Mouse (Mus musculus) hindbrain, embryonic 11.5 days (tissue): ENCODE results near the gene Cep85l. TPM values are rescaled to one million over a fixed set of nuclear protein-coding genes. Genes with fewer than 3 reads are reported as not detected.
A peak's percentile ranks its signal among the peaks of the same experiment; 100 is the strongest.

Source experiments
- ATAC-seq: fragments of 200-750 bp; cut with Nextera tagmentation; 2 replicates; pipeline ENCODE4 v1.8.0; 2017; ENCODE audit warnings: mild to moderate bottlenecking, moderate TSS enrichment, moderate library complexity; ENCODE audit not compliant: low FRiP score
- DNase-seq: peaks from one replicate; pipeline ENCODE4 v3.0.0-alpha.2; 2015; ENCODE audit warnings: low spot score
- H3K27ac ChIP-seq: fragments of 300-500 bp; sonication (generic); 2 replicates; pipeline ENCODE4 v1.5.1; 2014; ENCODE audit warnings: mild to moderate bottlenecking, low read depth, low read length
- H3K27me3 ChIP-seq: fragments of 300-500 bp; sonication (generic); 2 replicates; pipeline ENCODE4 v1.6.1; 2014; ENCODE audit warnings: mild to moderate bottlenecking, low read length, moderate library complexity, mixed read lengths; ENCODE audit not compliant: control insufficient read depth, insufficient read depth
- H3K36me3 ChIP-seq: fragments of 300-500 bp; sonication (generic); 2 replicates; pipeline ENCODE4 v1.6.1; 2014; ENCODE audit warnings: mild to moderate bottlenecking, low read length, moderate library complexity, mixed read lengths; ENCODE audit not compliant: control insufficient read depth, insufficient read depth
- H3K4me1 ChIP-seq: fragments of 300-500 bp; sonication (generic); replicated peaks from 2 replicates; pipeline ENCODE4 v1.6.1; 2014; ENCODE audit warnings: low read length, mixed read lengths; ENCODE audit not compliant: control insufficient read depth, insufficient read depth
- H3K4me2 ChIP-seq: fragments of 300-500 bp; sonication (generic); replicated peaks from 2 replicates; pipeline ENCODE4 v1.6.1; 2014; ENCODE audit warnings: mild to moderate bottlenecking, low read depth, low read length
- H3K4me3 ChIP-seq: fragments of 300-500 bp; sonication (generic); 2 replicates; pipeline ENCODE4 v1.5.1; 2014; ENCODE audit warnings: low read depth, low read length
- H3K9ac ChIP-seq: fragments of 300-500 bp; sonication (generic); 2 replicates; pipeline ENCODE4 v1.6.1; 2014; ENCODE audit warnings: low read depth, low read length
- H3K9me3 ChIP-seq: fragments of 300-500 bp; sonication (generic); 2 replicates; pipeline ENCODE4 v1.6.1; 2016; ENCODE audit warnings: low read length; ENCODE audit not compliant: control insufficient read depth
- WGBS: fragments of 180-500 bp; shearing (Covaris S2); extraction: QIAGEN DNeasy Blood & Tissue Kit; methylation state at CpG from one replicate; pipeline ENCODE4 v1.1.7; 2014; 5-methylcytosine and 5-hydroxymethylcytosine counted together
- polyA plus RNA-seq: library from polyadenylated mRNA; unstranded; fragments of >200 nt; fragmentation: Nextera tagmentation; extraction: Ambion mirVana; gene quantifications from 2 replicates; pipeline ENCODE4 v1.2.1, GENCODE M21; 2014

Cep85l gene
- polyA plus RNA-seq, 1 experiment from 2014 or later, result 13.0 TPM

GRCm38 (mm10) chr10:53416152-53416712 is 36.5 kb upstream of the Cep85l start:
- no peak overlapping the region for H3K9ac ChIP-seq
- no peaks in the 10 kb centered on the region for H3K9me3 ChIP-seq
- WGBS, result 62% methylated on average over 9 of the region's 9 CpGs
- no peaks in the 10 kb centered on the region for H3K36me3 ChIP-seq
- no peak overlapping the region for H3K4me3 ChIP-seq
- H3K4me1 ChIP-seq, result no peaks in the 10 kb centered on the region
- H3K4me2 ChIP-seq, result no peak overlapping the region
- no peaks in the 10 kb centered on the region for H3K27me3 ChIP-seq
- DNase-seq (no peak), ATAC-seq (no peak)
- no peak overlapping the region for H3K27ac ChIP-seq

GRCm38 (mm10) chr10:53415252-53415651 is 35.5 kb upstream of the Cep85l start:
- Histone ChIP-seq H3K27ac (no peak overlapping the region), H3K36me3 (no peaks in the 10 kb centered on the region), H3K4me3 (no peak overlapping the region), H3K27me3 (no peaks in the 10 kb centered on the region), H3K9me3 (no peaks in the 10 kb centered on the region), H3K4me1 (no peaks in the 10 kb centered on the region), H3K4me2 (no peak overlapping the region), H3K9ac (no peak overlapping the region)
- WGBS, result 88% methylated on average over 9 of the region's 9 CpGs
- ATAC-seq (no peak), DNase-seq (no peak)

GRCm38 (mm10) chr10:53414092-53415085 is 34.6 kb upstream of the Cep85l start:
- 41% methylated on average over 6 of the region's 6 CpGs for WGBS
- no peak overlapping the region for H3K4me2 ChIP-seq
- no peak overlapping the region for H3K27ac ChIP-seq
- no peaks in the 10 kb centered on the region for H3K9me3 ChIP-seq
- H3K4me3 ChIP-seq, result no peak overlapping the region
- no peaks in the 10 kb centered on the region for H3K27me3 ChIP-seq
- ATAC-seq, result no peak
- no peaks in the 10 kb centered on the region for H3K36me3 ChIP-seq
- DNase-seq, result peak; percentile 13
- no peak overlapping the region for H3K9ac ChIP-seq
- no peaks in the 10 kb centered on the region for H3K4me1 ChIP-seq

- no peak for DNase-seq
- WGBS, result 88% methylated on average over 3 of the region's 3 CpGs
- Histone ChIP-seq H3K4me3 (no peak overlapping the region), H3K27ac (no peak overlapping the region), H3K27me3 (no peaks in the 10 kb centered on the region), H3K9me3 (no peaks in the 10 kb centered on the region), H3K4me2 (no peak overlapping the region), H3K4me1 (no peaks in the 10 kb centered on the region), H3K36me3 (no peaks in the 10 kb centered on the region), H3K9ac (no peak overlapping the region)
- no peak for ATAC-seq
Measured at GRCm38 (mm10) chr10:53412936-53413335, 33.2 kb upstream of the Cep85l start.

GRCm38 (mm10) chr10:53412165-53412564 is 32.4 kb upstream of the Cep85l start:
- H3K9ac ChIP-seq, result no peak overlapping the region
- no peaks in the 10 kb centered on the region for H3K36me3 ChIP-seq
- ATAC-seq (no peak), DNase-seq (no peak)
- no peak overlapping the region for H3K4me2 ChIP-seq
- no peak overlapping the region for H3K4me3 ChIP-seq
- 92% methylated on average over 2 of the region's 2 CpGs for WGBS
- no peaks in the 10 kb centered on the region for H3K27me3 ChIP-seq
- no peak overlapping the region for H3K27ac ChIP-seq
- no peaks in the 10 kb centered on the region for H3K9me3 ChIP-seq
- no peaks in the 10 kb centered on the region for H3K4me1 ChIP-seq

GRCm38 (mm10) chr10:53410831-53411230 is 31.1 kb upstream of the Cep85l start:
- Histone ChIP-seq H3K4me1 (no peaks in the 10 kb centered on the region), H3K4me2 (no peak overlapping the region), H3K27me3 (no peaks in the 10 kb centered on the region), H3K36me3 (no peaks in the 10 kb centered on the region), H3K9ac (no peak overlapping the region), H3K4me3 (no peak overlapping the region), H3K9me3 (no peaks in the 10 kb centered on the region), H3K27ac (no peak overlapping the region)
- 74% methylated on average over 2 of the region's 2 CpGs for WGBS
- no peak for ATAC-seq
- no peak for DNase-seq

GRCm38 (mm10) chr10:53407422-53407821 is 27.7 kb upstream of the Cep85l start:
- no peaks in the 10 kb centered on the region for H3K27me3 ChIP-seq
- no peak overlapping the region for H3K4me3 ChIP-seq
- H3K27ac ChIP-seq, result no peak overlapping the region
- no peak overlapping the region for H3K9ac ChIP-seq
- H3K9me3 ChIP-seq, result no peaks in the 10 kb centered on the region
- WGBS, result 84% methylated on average over 4 of the region's 4 CpGs
- no peak for ATAC-seq
- DNase-seq, result no peak
- no peaks in the 10 kb centered on the region for H3K4me1 ChIP-seq
- no peaks in the 10 kb centered on the region for H3K36me3 ChIP-seq
- H3K4me2 ChIP-seq, result no peak overlapping the region

- Histone ChIP-seq H3K27ac (no peak overlapping the region), H3K9me3 (no peaks in the 10 kb centered on the region), H3K9ac (no peak overlapping the region), H3K4me1 (no peaks in the 10 kb centered on the region), H3K4me2 (no peak overlapping the region), H3K27me3 (no peaks in the 10 kb centered on the region), H3K36me3 (no peaks in the 10 kb centered on the region), H3K4me3 (no peak overlapping the region)
- 91% methylated on average over 2 of the region's 2 CpGs for WGBS
- DNase-seq (no peak), ATAC-seq (no peak)
Measured at GRCm38 (mm10) chr10:53406845-53407244, 27.1 kb upstream of the Cep85l start.

- no peak for DNase-seq
- Histone ChIP-seq H3K4me2 (no peak overlapping the region), H3K9ac (no peak overlapping the region), H3K27ac (no peak overlapping the region), H3K4me3 (no peak overlapping the region), H3K36me3 (no peaks in the 10 kb centered on the region), H3K9me3 (no peaks in the 10 kb centered on the region), H3K27me3 (no peaks in the 10 kb centered on the region), H3K4me1 (no peaks in the 10 kb centered on the region; the same call in 1 of the 2 replicates)
- no peak for ATAC-seq
Measured at GRCm38 (mm10) chr10:53402293-53402692, 22.5 kb upstream of the Cep85l start.
